Mouse (Mus musculus) limb, embryonic 10.5 days (tissue): ENCODE data around the gene Spaca4. TPM values are rescaled to one million over a fixed set of nuclear protein-coding genes. Genes with fewer than 3 reads are reported as not detected.
A peak's percentile ranks its signal among the peaks of the same experiment; 100 is the strongest.

Experiments used
- DNase-seq: peaks from one replicate; pipeline ENCODE4 v3.0.0-alpha.2; 2017; ENCODE audit warnings: low spot score
- H3K27ac ChIP-seq: fragments of 300-500 bp; sonication (generic); 2 replicates; pipeline ENCODE4 v1.5.1; 2016; ENCODE audit warnings: mild to moderate bottlenecking
- H3K27me3 ChIP-seq: fragments of 300-500 bp; sonication (generic); 2 replicates; pipeline ENCODE4 v1.6.1; 2016; ENCODE audit warnings: low read depth, mild to moderate bottlenecking; ENCODE audit not compliant: poor library complexity, severe bottlenecking
- H3K36me3 ChIP-seq: fragments of 300-500 bp; sonication (generic); 2 replicates; pipeline ENCODE4 v1.6.1; 2016; ENCODE audit warnings: mild to moderate bottlenecking, moderate library complexity
- H3K4me1 ChIP-seq: fragments of 300-500 bp; sonication (generic); 2 replicates; pipeline ENCODE4 v1.6.1; 2016
- H3K4me3 ChIP-seq: fragments of 300-500 bp; sonication (generic); 2 replicates; pipeline ENCODE4 v1.5.1; 2016; ENCODE audit warnings: mild to moderate bottlenecking, moderate library complexity
- H3K9me3 ChIP-seq: fragments of 300-500 bp; sonication (generic); replicated peaks from 2 replicates; pipeline ENCODE4 v1.6.1; 2016; ENCODE audit warnings: mild to moderate bottlenecking
- WGBS: fragments of 180-500 bp; shearing (Covaris S2); methylation state at CpG from one replicate; pipeline ENCODE4 v1.1.7; 2016; 5-methylcytosine and 5-hydroxymethylcytosine counted together
- polyA plus RNA-seq: library from polyadenylated mRNA; unstranded; fragments of >200 nt; fragmentation: Nextera tagmentation; extraction: Ambion mirVana; gene quantifications from 2 replicates; pipeline ENCODE4 v1.2.1, GENCODE M21; 2016

The Spaca4 gene
- polyA plus RNA-seq, 1 experiment from 2014 or later = not detected

- peaks cover 55% of the 10 kb centered on the region for H3K4me1 ChIP-seq
- H3K27ac ChIP-seq = peak overlapping the region; percentile 77
- peaks cover 51% of the 10 kb centered on the region for H3K36me3 ChIP-seq
- no peak for DNase-seq
- WGBS = 85% methylated on average over 19 of the region's 19 CpGs
- H3K9me3 ChIP-seq = no peaks in the 10 kb centered on the region
- H3K4me3 ChIP-seq = peak overlapping the region; percentile 74
- no peaks in the 10 kb centered on the region for H3K27me3 ChIP-seq
These were observed 9.7 kb downstream of the Spaca4 start for GRCm38 (mm10) chr7:45715741-45716459.

- Histone ChIP-seq H3K9me3 (no peaks in the 10 kb centered on the region), H3K27ac (peak within 1 kb of the TSS; percentile 77), H3K36me3 (peaks cover 51% of the 10 kb centered on the region), H3K4me1 (peaks cover 49% of the 10 kb centered on the region), H3K27me3 (no peaks in the 10 kb centered on the region), H3K4me3 (peak within 1 kb of the TSS; percentile 74)
- DNase-seq = peak; percentile 95
- 8% methylated on average over 34 of the region's 34 CpGs for WGBS
These were observed 10.4 kb downstream of the Spaca4 start, which contains the start of gene Rpl18 for GRCm38 (mm10) chr7:45715090-45715708. Gene Rpl18 (plus strand): TSS chr7:45715457.

DNA sequence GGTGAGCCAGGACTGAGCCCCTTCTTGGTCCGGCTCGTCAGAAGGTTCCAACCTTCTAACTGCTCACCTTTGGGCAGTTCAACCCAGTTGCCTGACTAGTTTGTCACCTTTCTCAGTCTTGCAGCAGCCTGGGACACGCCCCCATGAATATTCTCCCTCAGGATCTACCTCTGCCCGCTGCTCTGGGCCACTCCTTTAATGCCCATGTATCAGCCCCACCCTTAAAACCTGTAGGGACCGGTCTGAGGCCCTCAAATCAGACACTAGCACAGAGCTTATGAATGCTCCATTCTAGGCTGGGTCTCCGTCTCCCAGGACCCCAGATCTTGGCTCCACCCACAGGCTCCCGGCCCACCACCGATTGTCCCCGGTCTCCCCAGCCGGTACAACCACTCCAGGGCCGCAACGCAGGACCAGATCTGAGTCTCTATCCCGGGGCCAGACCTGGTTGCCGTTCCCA is 11.0 kb downstream of the Spaca4 start:
- Histone ChIP-seq H3K4me3 (peak overlapping the region; percentile 74), H3K4me1 (peaks cover 46% of the 10 kb centered on the region), H3K27ac (peak overlapping the region; percentile 77), H3K9me3 (no peaks in the 10 kb centered on the region), H3K27me3 (no peaks in the 10 kb centered on the region), H3K36me3 (peaks cover 51% of the 10 kb centered on the region)
- DNase-seq = no peak
- 9% methylated on average over 14 of the region's 14 CpGs for WGBS

DNA sequence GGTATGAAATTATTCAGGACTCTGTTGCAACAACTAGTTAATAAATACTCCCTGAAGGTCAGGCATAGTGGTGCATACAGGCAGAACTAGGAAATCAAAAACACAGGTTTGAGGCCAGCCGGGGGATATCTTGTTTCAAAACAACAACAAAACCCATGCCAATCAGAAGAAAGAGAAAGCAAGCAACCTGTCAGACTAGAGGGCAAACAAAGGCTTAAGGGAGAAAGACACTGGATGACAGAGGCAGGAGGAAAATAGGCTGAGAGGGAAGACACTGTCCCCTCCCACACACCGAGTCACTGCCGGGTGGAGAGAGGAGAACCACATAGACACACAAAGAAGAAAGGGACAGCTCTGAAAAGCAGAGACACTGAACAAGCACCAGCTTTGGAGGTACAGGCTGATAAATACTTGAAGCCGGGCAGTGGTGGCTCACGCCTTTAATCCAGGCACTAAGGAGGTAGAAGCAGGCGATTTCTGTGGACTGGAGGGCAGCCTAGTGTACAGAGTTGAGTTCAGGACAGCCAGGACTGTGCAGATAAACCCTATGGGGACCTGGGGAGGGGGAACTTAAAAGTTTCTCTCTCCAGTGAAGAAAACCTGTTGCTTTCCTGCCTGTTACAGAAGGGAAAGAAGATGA is 11.6 kb downstream of the Spaca4 start:
- H3K27me3 ChIP-seq = no peaks in the 10 kb centered on the region

GRCm38 (mm10) chr7:45713396-45713795 is 12.2 kb downstream of the Spaca4 start:
- Histone ChIP-seq H3K9me3 (no peaks in the 10 kb centered on the region), H3K27me3 (no peaks in the 10 kb centered on the region), H3K4me1 (peaks cover 49% of the 10 kb centered on the region), H3K27ac (no peak overlapping the region), H3K4me3 (no peak overlapping the region), H3K36me3 (peaks cover 43% of the 10 kb centered on the region)
- WGBS = 93% methylated on average over 16 of the region's 16 CpGs
- no peak for DNase-seq

More for the DNA sequence above, 11.6 kb downstream of the Spaca4 start:
- 91% methylated on average over 6 of the region's 6 CpGs for WGBS
- H3K4me3 ChIP-seq = peak overlapping the region; percentile 74
- peaks cover 46% of the 10 kb centered on the region for H3K4me1 ChIP-seq
- no peaks in the 10 kb centered on the region for H3K9me3 ChIP-seq
- H3K36me3 ChIP-seq = peaks cover 47% of the 10 kb centered on the region
- DNase-seq = no peak
- peak overlapping the region; percentile 77; the same call in 1 of the 2 replicates for H3K27ac ChIP-seq

GRCm38 (mm10) chr7:45712022-45712757 is 13.4 kb downstream of the Spaca4 start:
- Histone ChIP-seq H3K27me3 (no peaks in the 10 kb centered on the region), H3K9me3 (no peaks in the 10 kb centered on the region), H3K36me3 (peaks cover 43% of the 10 kb centered on the region), H3K27ac (no peak overlapping the region), H3K4me1 (peaks cover 60% of the 10 kb centered on the region), H3K4me3 (no peak overlapping the region)
- no peak for DNase-seq
- 88% methylated on average over 21 of the region's 21 CpGs for WGBS

DNA sequence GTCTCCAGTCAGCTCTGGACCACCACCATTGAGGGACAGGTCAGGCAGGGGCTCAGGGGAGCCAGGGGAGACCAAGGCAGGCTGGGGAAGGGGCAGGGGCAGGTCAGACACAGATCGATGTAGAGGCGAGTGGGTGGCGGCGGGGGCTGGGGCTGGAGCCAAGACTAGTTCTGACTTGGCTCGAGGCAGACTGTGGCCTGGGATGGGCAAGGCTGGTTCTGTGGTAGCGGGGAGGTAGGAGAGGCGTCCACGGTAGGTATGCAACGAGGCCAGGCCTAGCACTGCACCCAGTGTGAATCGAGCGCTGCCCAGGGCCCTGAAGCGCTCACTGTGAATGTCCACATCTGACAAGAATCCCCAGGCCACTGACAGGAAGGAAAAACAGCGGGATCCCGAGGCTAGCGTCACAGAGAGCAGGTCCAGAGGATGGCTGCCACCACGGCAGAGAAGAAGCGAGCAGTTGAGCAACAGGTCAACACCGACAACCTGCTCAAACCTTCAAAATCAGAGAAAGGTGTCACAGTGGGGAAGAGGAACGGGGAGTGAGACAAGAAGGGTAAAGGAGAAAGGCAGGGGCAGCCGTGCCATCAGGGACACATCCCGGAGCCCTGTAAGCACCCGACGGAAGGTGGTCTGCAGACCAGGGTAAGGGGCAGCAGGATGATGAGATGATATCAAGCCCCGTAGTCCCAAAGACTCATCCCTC is 14.1 kb downstream of the Spaca4 start:
- 0 out of 2 replicates have a peak overlapping the region, but pooled peaks have one; percentile 6 for H3K4me3 ChIP-seq
- H3K4me1 ChIP-seq = peaks cover 60% of the 10 kb centered on the region
- no peaks in the 10 kb centered on the region for H3K9me3 ChIP-seq
- H3K27ac ChIP-seq = no peak overlapping the region
- DNase-seq = no peak
- no peaks in the 10 kb centered on the region for H3K27me3 ChIP-seq
- WGBS = 95% methylated on average over 24 of the region's 24 CpGs
- peaks cover 43% of the 10 kb centered on the region for H3K36me3 ChIP-seq

- Histone ChIP-seq H3K9me3 (no peaks in the 10 kb centered on the region), H3K36me3 (peaks cover 43% of the 10 kb centered on the region), H3K4me1 (peaks cover 60% of the 10 kb centered on the region), H3K27me3 (no peaks in the 10 kb centered on the region), H3K4me3 (no peak overlapping the region), H3K27ac (no peak overlapping the region)
- WGBS = 95% methylated on average over 20 of the region's 20 CpGs
- DNase-seq = no peak
These were observed 15.0 kb downstream of the Spaca4 start for GRCm38 (mm10) chr7:45710477-45711191.

DNA sequence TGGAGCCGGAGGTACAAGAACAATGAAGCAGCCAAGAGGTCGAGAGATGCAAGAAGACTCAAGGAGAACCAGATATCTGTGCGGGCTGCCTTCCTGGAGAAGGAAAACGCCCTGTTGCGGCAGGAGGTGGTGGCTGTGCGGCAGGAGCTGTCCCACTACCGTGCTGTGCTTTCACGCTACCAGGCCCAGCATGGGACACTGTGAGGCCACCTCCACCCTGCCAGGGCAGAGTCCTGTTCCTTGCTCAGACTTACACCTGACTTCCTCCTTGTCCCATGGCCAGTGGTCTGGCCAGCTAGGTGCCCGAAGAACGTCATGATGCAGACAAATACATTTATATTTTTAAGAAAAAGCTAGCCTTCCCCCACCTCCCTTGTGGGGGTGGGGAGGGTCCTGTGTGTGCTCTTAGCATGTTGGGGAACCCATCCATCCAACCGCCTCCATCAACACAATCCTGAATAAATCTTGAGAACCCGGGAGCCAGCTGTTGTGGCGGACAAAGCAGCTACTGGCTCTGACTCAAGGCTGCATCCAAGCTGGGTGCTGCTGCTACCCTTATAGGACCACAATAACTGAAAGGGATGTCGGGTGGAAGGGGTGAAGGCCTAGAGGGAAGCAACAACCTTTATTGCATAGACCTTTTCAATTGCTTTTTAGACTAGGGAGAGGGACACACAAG is 15.8 kb downstream of the Spaca4 start:
- Histone ChIP-seq H3K4me1 (peaks cover 58% of the 10 kb centered on the region), H3K27ac (0 out of 2 replicates have a peak overlapping the region, but pooled peaks have one; percentile 10), H3K9me3 (no peaks in the 10 kb centered on the region), H3K27me3 (no peaks in the 10 kb centered on the region), H3K4me3 (no peak overlapping the region), H3K36me3 (peaks cover 43% of the 10 kb centered on the region)
- no peak for DNase-seq
- WGBS = 83% methylated on average over 14 of the region's 14 CpGs

GRCm38 (mm10) chr7:45709036-45709435 is 16.6 kb downstream of the Spaca4 start:
- peaks cover 54% of the 10 kb centered on the region for H3K4me1 ChIP-seq

GRCm38 (mm10) chr7:45708221-45708761 is 17.3 kb downstream of the Spaca4 start:
- no peak for DNase-seq
- peaks cover 39% of the 10 kb centered on the region for H3K36me3 ChIP-seq
- 30% methylated on average over 13 of the region's 13 CpGs for WGBS
- H3K4me3 ChIP-seq = peak overlapping the region; percentile 81
- H3K27ac ChIP-seq = peak overlapping the region; percentile 90
- no peaks in the 10 kb centered on the region for H3K27me3 ChIP-seq
- H3K4me1 ChIP-seq = peaks cover 59% of the 10 kb centered on the region
- H3K9me3 ChIP-seq = no peaks in the 10 kb centered on the region

More at GRCm38 (mm10) chr7:45709036-45709435, 16.6 kb downstream of the Spaca4 start:
- no peaks in the 10 kb centered on the region for H3K27me3 ChIP-seq
- 0 out of 2 replicates have a peak overlapping the region, but pooled peaks have one; percentile 90 for H3K27ac ChIP-seq
- peaks cover 43% of the 10 kb centered on the region for H3K36me3 ChIP-seq
- 62% methylated on average over 6 of the region's 6 CpGs for WGBS
- no peaks in the 10 kb centered on the region for H3K9me3 ChIP-seq
- no peak for DNase-seq
- H3K4me3 ChIP-seq = peak overlapping the region; percentile 81; the same call in 1 of the 2 replicates
